Mouse (Mus musculus) cortical plate, adult 2 months (tissue): Measurements from ENCODE around the gene Spata21.

Experiments used
- CTCF ChIP-seq: fragments of 200-500 bp; IDR thresholded peaks from 2 replicates; pipeline ENCODE4 v1.5.1; 2011; ENCODE audit warnings: mild to moderate bottlenecking, control low read depth, low read length; ENCODE audit not compliant: insufficient read depth; ENCODE audit errors: extremely low read depth
- POLR2A ChIP-seq: fragments of 200-500 bp; IDR thresholded peaks from 2 replicates; pipeline ENCODE4 v1.6.1; 2011; ENCODE audit warnings: mild to moderate bottlenecking, low read length, control low read depth; ENCODE audit not compliant: insufficient read depth; ENCODE audit errors: extremely low read depth

DNA sequence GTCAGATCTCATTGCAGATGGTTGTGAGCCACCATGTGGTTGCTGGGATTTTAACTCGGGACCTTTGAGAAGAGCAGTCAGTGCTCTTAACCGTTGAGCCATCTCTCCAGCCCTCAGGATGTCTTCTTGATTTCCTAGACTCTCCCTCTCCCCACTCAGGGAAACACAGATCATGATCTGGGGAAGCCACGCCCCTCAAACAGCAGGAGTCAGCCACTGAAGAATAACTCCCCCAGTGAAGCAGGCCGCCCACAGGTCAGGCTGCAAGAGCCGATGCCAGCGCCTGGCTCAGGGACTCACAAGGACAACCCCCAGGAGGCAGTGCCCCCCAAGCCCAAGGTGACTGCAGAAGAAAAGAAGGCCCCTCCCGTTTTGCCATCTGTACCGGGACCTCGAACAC is 8.6 kb downstream of the Spata21 start:
- TF ChIP-seq CTCF (no peak), POLR2A (no peak)
